9 mouse cellular contexts compared by ENCODE assay signal in genomic region chr1:43635718-43636117, GRCm38 (mm10).
DNase-seq lines count a peak whose midpoint lies in the region; ATAC-seq and TF ChIP-seq lines count a peak whose summit lies in the region.
"Had no signal": no experiment of that assay in that cellular context is flagged by ENCODE, and none has a peak within 500 bp of the region (broad histone marks: within the 10 kb centered on the region; RNA-seq: fewer than 3 reads in every experiment).

No protein-coding gene starts in this region.

- intact Hi-C loops in heart, postnatal 25 days (cut with DNase I): loop anchor here (1.0 kb wide), 1 partner anchor 336 kb away; no protein-coding TSS in a partner anchor

- TF ChIP-seq POLR2A in cerebellum, adult 2 months (IDR thresholded peaks at IDR 0.05; ENCODE audit: borderline replicate concordance, insufficient read depth, low read length): no peak

- H3K4me3 ChIP-seq in cerebellum, adult 2 months (replicated peaks; ENCODE audit: insufficient read depth, low read depth, low read length): no peak overlapping the region
- H3K4me3 ChIP-seq: neural tube, embryonic 12.5 days had no signal

- DNase-seq in heart, adult 18-20 months: peak; percentile 10 to 46
- DNase-seq in heart, postnatal 25 days (ENCODE audit: low spot score): no peak
- DNase-seq in urinary bladder, adult 18-20 months (ENCODE audit: low spot score in 2 of 2): peak; percentile 1 to 9
- DNase-seq in urinary bladder, postnatal 25 days (ENCODE audit: low spot score): no peak
- DNase-seq in cerebellum, adult 2 months: peak; percentile 16 to 28
- peak; percentile 20 to 42 for DNase-seq in kidney, postnatal 36 days
- DNase-seq in thymus, adult 18-20 months: peak; percentile 30 to 58

- no peak for ATAC-seq in monocyte, adult 5-6 weeks (replicated peaks; ENCODE audit: insufficient number of reproducible peaks, low FRiP score, low TSS enrichment, poor library complexity, severe bottlenecking)

- peak; percentile 50; the same call in 1 of the 2 replicates for TF ChIP-seq CTCF in cerebellum, adult 2 months (IDR thresholded peaks at IDR 0.05; ENCODE audit: borderline replicate concordance, insufficient read depth, low read depth, low read length)

- H3K4me1 ChIP-seq in cerebellum, adult 2 months (ENCODE audit: control insufficient read depth, insufficient read depth, low read length): no peaks in the 10 kb centered on the region
- H3K4me1 ChIP-seq: neural tube, embryonic 12.5 days had no signal

- no peak overlapping the region for H3K27ac ChIP-seq in cerebellum, adult 2 months (ENCODE audit: insufficient read depth, low read length)
- H3K27ac ChIP-seq: neural tube, embryonic 12.5 days had no signal

- H3K27me3 ChIP-seq in cerebellum, adult 2 months (ENCODE audit: control insufficient read depth, insufficient read depth, low read length): no peaks in the 10 kb centered on the region
- H3K27me3 ChIP-seq: neural tube, embryonic 12.5 days had no signal

- 80% methylated on average over 3 of the region's 3 CpGs for WGBS in cerebellum, adult 2 months

Comparison
In these comparisons a context has a peak if more than half of its experiments do, and no peak if none do; other contexts are left out.
1. DNase-seq: peak in heart, adult 18-20 months (2 of 2), urinary bladder, adult 18-20 months (2 of 2), cerebellum, adult 2 months (2 of 2), kidney, postnatal 36 days (2 of 2) and thymus, adult 18-20 months (2 of 2); none in heart, postnatal 25 days (single experiment) and urinary bladder, postnatal 25 days (single experiment).